Mouse (Mus musculus): ENCODE results near the gene Sel1l. TPM values are rescaled to one million over a fixed set of nuclear protein-coding genes. Genes with fewer than 3 reads are reported as not detected.
"Not testable (repeated sequence)": the region's sequence is repeated elsewhere in the genome, so short reads cannot be mapped to it uniquely, and the experiment has no call there.

Gene Sel1l
- polyA plus RNA-seq, 1 experiment, result 91.4 TPM

DNA sequence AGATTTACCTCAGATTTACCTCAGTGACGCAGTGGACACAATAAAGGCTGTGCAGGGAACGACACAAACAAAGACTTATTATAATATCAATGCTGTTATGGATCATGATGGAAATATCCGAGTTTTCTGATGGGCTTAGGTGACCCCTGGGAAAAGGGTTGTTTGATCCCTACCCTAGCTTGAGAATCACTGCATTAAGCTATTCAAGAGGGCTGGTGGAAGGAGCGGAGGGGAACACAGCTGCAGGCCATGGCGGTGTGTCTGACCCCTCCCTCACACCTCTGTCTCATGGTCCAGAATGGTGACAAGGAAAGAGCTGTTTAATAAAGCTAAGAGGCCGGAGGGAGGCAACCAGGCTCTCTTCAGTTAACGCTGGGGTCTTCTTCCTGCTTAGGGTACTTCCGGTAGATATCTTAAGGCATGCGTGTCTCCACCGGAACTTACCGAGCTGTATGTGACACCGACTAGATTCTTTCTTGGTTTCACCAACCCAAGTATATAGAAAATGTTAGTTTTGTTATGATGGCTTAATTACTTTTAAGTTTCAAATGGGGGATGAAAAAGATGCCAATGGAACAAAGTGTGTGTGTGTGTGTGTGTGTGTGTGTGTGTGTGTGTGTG lies 46.3 kb downstream of the Sel1l start:
- no peak overlapping the region for H3K4me3 ChIP-seq (ENCODE audit: insufficient read depth, low read length)
- no peak overlapping the region for H3K27ac ChIP-seq (ENCODE audit: insufficient read depth, low read depth, low read length)
- peaks cover 13% of the 10 kb centered on the region for H3K4me1 ChIP-seq (ENCODE audit: control insufficient read depth, insufficient read depth, low read length)
- no peak for TF ChIP-seq CTCF (IDR thresholded peaks at IDR 0.05; ENCODE audit: low read depth, low read length)
- TF ChIP-seq POLR2A (IDR thresholded peaks at IDR 0.05; ENCODE audit: borderline replicate concordance, low read depth, low read length), result no peak

DNA sequence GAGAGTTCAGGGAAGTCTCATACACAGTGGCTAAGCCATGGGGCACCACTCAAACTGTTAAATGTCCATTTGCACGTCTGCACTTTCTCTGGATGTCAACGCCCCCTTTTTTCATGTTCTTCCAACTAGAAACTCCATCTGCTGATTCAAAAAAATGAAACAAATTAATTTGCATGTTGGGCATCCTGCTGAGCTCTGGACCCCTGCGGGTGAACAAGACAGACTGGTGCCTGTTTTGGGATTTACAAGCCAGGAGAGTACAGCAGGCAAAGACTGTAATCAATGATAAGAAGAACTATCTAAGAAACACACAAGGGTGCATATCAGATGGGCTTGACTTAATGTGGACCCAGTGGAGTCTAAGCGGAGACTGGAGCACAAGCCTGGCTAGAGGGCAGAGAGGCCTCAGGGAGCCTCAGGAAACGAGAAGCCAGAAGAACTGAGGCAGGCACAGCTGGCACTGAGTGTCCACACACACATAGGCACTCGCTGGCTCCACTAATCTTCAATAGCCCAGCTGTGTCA lies 48.0 kb downstream of the Sel1l start:
- peaks cover 13% of the 10 kb centered on the region for H3K4me1 ChIP-seq (ENCODE audit: control insufficient read depth, insufficient read depth, low read length)
- H3K27ac ChIP-seq (ENCODE audit: insufficient read depth, low read depth, low read length), result no peak overlapping the region
- TF ChIP-seq CTCF (IDR thresholded peaks at IDR 0.05; ENCODE audit: low read depth, low read length) (no peak), POLR2A (IDR thresholded peaks at IDR 0.05; ENCODE audit: borderline replicate concordance, low read depth, low read length) (no peak)
- H3K4me3 ChIP-seq (ENCODE audit: insufficient read depth, low read length), result no peak overlapping the region

GRCm38 (mm10) chr12:91799821-91800335 lies 49.1 kb downstream of the Sel1l start:
- Histone ChIP-seq H3K4me1 (ENCODE audit: control insufficient read depth, insufficient read depth, low read length) (peaks cover 13% of the 10 kb centered on the region), H3K27ac (ENCODE audit: insufficient read depth, low read depth, low read length) (no peak overlapping the region), H3K4me3 (ENCODE audit: insufficient read depth, low read length) (no peak overlapping the region)
- TF ChIP-seq POLR2A (IDR thresholded peaks at IDR 0.05; ENCODE audit: borderline replicate concordance, low read depth, low read length), result no peak
- no peak for TF ChIP-seq CTCF (IDR thresholded peaks at IDR 0.05; ENCODE audit: low read depth, low read length)

- TF ChIP-seq CTCF (IDR thresholded peaks at IDR 0.05; ENCODE audit: low read depth, low read length), result no peak
- no peak for TF ChIP-seq POLR2A (IDR thresholded peaks at IDR 0.05; ENCODE audit: borderline replicate concordance, low read depth, low read length)
- H3K27ac ChIP-seq (ENCODE audit: insufficient read depth, low read depth, low read length), result no peak overlapping the region
- H3K4me3 ChIP-seq (ENCODE audit: insufficient read depth, low read length), result no peak overlapping the region
- peaks cover 13% of the 10 kb centered on the region for H3K4me1 ChIP-seq (ENCODE audit: control insufficient read depth, insufficient read depth, low read length)
Measured at GRCm38 (mm10) chr12:91799379-91799773, 49.6 kb downstream of the Sel1l start.

GRCm38 (mm10) chr12:91798720-91799378 lies 50.1 kb downstream of the Sel1l start:
- Histone ChIP-seq H3K27ac (ENCODE audit: insufficient read depth, low read depth, low read length) (no peak overlapping the region), H3K4me1 (ENCODE audit: control insufficient read depth, insufficient read depth, low read length) (peaks cover 13% of the 10 kb centered on the region), H3K4me3 (ENCODE audit: insufficient read depth, low read length) (no peak overlapping the region)
- no peak for TF ChIP-seq CTCF (IDR thresholded peaks at IDR 0.05; ENCODE audit: low read depth, low read length)
- TF ChIP-seq POLR2A (IDR thresholded peaks at IDR 0.05; ENCODE audit: borderline replicate concordance, low read depth, low read length), result no peak

GRCm38 (mm10) chr12:91796774-91797173 lies 52.2 kb downstream of the Sel1l start:
- no peak overlapping the region for H3K4me3 ChIP-seq (ENCODE audit: insufficient read depth, low read length)
- H3K4me1 ChIP-seq (ENCODE audit: control insufficient read depth, insufficient read depth, low read length), result no peaks in the 10 kb centered on the region
- TF ChIP-seq POLR2A (IDR thresholded peaks at IDR 0.05; ENCODE audit: borderline replicate concordance, low read depth, low read length), result no peak
- no peak for TF ChIP-seq CTCF (IDR thresholded peaks at IDR 0.05; ENCODE audit: low read depth, low read length)
- no peak overlapping the region for H3K27ac ChIP-seq (ENCODE audit: insufficient read depth, low read depth, low read length)

- no peaks in the 10 kb centered on the region for H3K4me1 ChIP-seq (ENCODE audit: control insufficient read depth, insufficient read depth, low read length)
- H3K27ac ChIP-seq (ENCODE audit: insufficient read depth, low read depth, low read length), result no peak overlapping the region
- no peak overlapping the region for H3K4me3 ChIP-seq (ENCODE audit: insufficient read depth, low read length)
- TF ChIP-seq CTCF (IDR thresholded peaks at IDR 0.05; ENCODE audit: low read depth, low read length) (no peak), POLR2A (IDR thresholded peaks at IDR 0.05; ENCODE audit: borderline replicate concordance, low read depth, low read length) (no peak)
Measured at GRCm38 (mm10) chr12:91793266-91793665, 55.7 kb downstream of the Sel1l start.

GRCm38 (mm10) chr12:91791822-91792221 lies 57.1 kb downstream of the Sel1l start:
- no peak for TF ChIP-seq CTCF (IDR thresholded peaks at IDR 0.05; ENCODE audit: low read depth, low read length)
- no peak for TF ChIP-seq POLR2A (IDR thresholded peaks at IDR 0.05; ENCODE audit: borderline replicate concordance, low read depth, low read length)
- Histone ChIP-seq H3K4me3 (ENCODE audit: insufficient read depth, low read length) (no peak overlapping the region), H3K4me1 (ENCODE audit: control insufficient read depth, insufficient read depth, low read length) (no peaks in the 10 kb centered on the region), H3K27ac (ENCODE audit: insufficient read depth, low read depth, low read length) (no peak overlapping the region)

DNA sequence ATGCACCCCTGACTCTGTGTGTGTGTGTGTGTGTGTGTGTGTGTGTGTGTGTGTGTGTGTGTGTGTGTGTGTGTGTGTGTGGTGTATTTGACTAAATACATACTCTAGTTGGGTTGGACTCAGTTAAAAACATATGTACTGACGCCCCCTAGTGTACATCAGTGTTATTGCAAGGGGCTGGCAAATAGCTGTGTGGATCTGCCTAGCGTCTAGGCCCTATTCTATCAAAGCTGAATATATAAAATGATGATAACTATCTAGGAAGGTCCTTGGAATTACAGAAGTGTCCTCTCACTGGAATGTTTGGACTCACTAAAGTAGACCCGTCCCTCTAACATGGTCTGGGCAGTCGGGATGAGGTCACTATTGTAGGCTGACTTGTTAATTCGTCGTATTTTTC lies 59.2 kb downstream of the Sel1l start:
- no peak overlapping the region for H3K27ac ChIP-seq (ENCODE audit: insufficient read depth, low read depth, low read length)
- H3K4me3 ChIP-seq (ENCODE audit: insufficient read depth, low read length), result no peak overlapping the region
- H3K4me1 ChIP-seq (ENCODE audit: control insufficient read depth, insufficient read depth, low read length), result no peaks in the 10 kb centered on the region
- TF ChIP-seq CTCF (IDR thresholded peaks at IDR 0.05; ENCODE audit: low read depth, low read length), result no peak
- TF ChIP-seq POLR2A (IDR thresholded peaks at IDR 0.05; ENCODE audit: borderline replicate concordance, low read depth, low read length), result no peak

DNA sequence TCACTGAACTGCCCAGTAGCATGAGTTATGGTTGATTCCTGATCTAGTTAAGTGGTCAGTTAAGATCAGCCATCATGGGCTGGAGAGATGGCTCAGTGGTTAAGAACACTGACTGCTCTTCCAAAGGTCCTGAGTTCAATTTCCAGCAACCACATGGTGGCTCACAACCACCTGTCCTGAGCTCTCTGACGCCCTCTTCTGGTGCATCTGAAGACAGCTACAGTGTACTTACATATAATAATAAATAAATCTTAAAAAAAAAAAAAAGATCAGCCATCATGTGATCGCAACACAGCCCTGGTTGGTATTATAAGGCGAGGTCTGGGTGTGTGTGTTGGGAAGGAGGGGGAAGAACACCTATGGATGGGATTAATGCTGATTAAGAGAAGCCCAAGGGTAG lies 60.5 kb downstream of the Sel1l start:
- H3K4me1 ChIP-seq (ENCODE audit: control insufficient read depth, insufficient read depth, low read length); H3K4me3 ChIP-seq (ENCODE audit: insufficient read depth, low read length); H3K27ac ChIP-seq (ENCODE audit: insufficient read depth, low read depth, low read length): not testable (repeated sequence)

Data from bone marrow macrophage, adult 2 months (primary cell).